Mouse (Mus musculus): ENCODE measurements around the gene Ssty1. TPM values are rescaled to one million over a fixed set of nuclear protein-coding genes. Genes with fewer than 3 reads are reported as not detected.

The Ssty1 gene
- polyA plus RNA-seq (2017; shearing (Covaris generic)): not detected

GRCm38 (mm10) chrY:18088816-18089215 is at the start of gene Ssty1:
Gene Ssty1, plus strand, starts transcription at chrY:18089116.

GRCm38 (mm10) chrY:18061712-18062111 is 27.2 kb upstream of the Ssty1 start, which contains the start of gene Gm21764:
Gene Gm21764, minus strand, starts transcription at chrY:18061812.

Other genes with a start within 250 kb of the Ssty1 start
- gene Gm21904, start 242.8 kb upstream of the Ssty1 start, polyA plus RNA-seq (2017; shearing (Covaris generic)): not detected
- gene Gm20772, start 214.4 kb upstream of the Ssty1 start, polyA plus RNA-seq (2017; shearing (Covaris generic)): not detected
- not detected for gene Gm20831, start 214.4 kb upstream of the Ssty1 start, polyA plus RNA-seq (2017; shearing (Covaris generic))
- not detected for gene Srsy, start 151.8 kb upstream of the Ssty1 start, polyA plus RNA-seq (2017; shearing (Covaris generic))
- gene Gm21764, start 27.3 kb upstream of the Ssty1 start, polyA plus RNA-seq (2017; shearing (Covaris generic)): not detected